Mouse (Mus musculus): ENCODE measurements around the gene Sgce.

GRCm38 (mm10) chr6:4694672-4695231, 52.3 kb downstream of the Sgce start:
- TF ChIP-seq POU5F1 (IDR thresholded peaks at IDR 0.05; ENCODE audit: borderline replicate concordance, low read length) (no peak), CTCF (conservative IDR thresholded peaks at IDR 0.05; ENCODE audit: low read length) (no peak), NANOG (IDR thresholded peaks at IDR 0.05; ENCODE audit: borderline replicate concordance, low read length) (no peak)
